Mouse (Mus musculus) intestine, postnatal 0 days (tissue): ENCODE results near the gene Mcm2. TPM values are rescaled to one million over a fixed set of nuclear protein-coding genes. Genes with fewer than 3 reads are reported as not detected.

Experiments
- ATAC-seq: fragments of 200-750 bp; cut with Nextera tagmentation; 2 replicates; pipeline ENCODE4 v1.8.0; 2017; ENCODE audit warnings: mild to moderate bottlenecking, moderate TSS enrichment, moderate library complexity
- H3K27ac ChIP-seq: fragments of 300-500 bp; sonication (generic); 2 replicates; pipeline ENCODE4 v1.5.1; 2014; ENCODE audit warnings: mild to moderate bottlenecking, low read depth, low read length, moderate library complexity
- H3K27me3 ChIP-seq: fragments of 300-500 bp; sonication (generic); replicated peaks from 2 replicates; pipeline ENCODE4 v1.6.1; 2014; ENCODE audit warnings: low read length, mixed read lengths; ENCODE audit not compliant: control insufficient read depth, insufficient read depth
- H3K36me3 ChIP-seq: fragments of 300-500 bp; sonication (generic); 2 replicates; pipeline ENCODE4 v1.6.1; 2014; ENCODE audit warnings: mild to moderate bottlenecking, moderate library complexity; ENCODE audit not compliant: control insufficient read depth, insufficient read depth
- H3K4me1 ChIP-seq: fragments of 300-500 bp; sonication (generic); replicated peaks from 2 replicates; pipeline ENCODE4 v1.6.1; 2014; ENCODE audit warnings: antibody characterized with exemption, low read length, mixed read lengths; ENCODE audit not compliant: control insufficient read depth, insufficient read depth
- H3K4me2 ChIP-seq: fragments of 300-500 bp; sonication (generic); replicated peaks from 2 replicates; pipeline ENCODE4 v1.6.1; 2014; ENCODE audit warnings: low read depth, mild to moderate bottlenecking, moderate library complexity
- H3K4me3 ChIP-seq: fragments of 300-500 bp; sonication (generic); 2 replicates; pipeline ENCODE4 v1.5.1; 2014; ENCODE audit warnings: low read depth, low read length
- H3K9ac ChIP-seq: fragments of 300-500 bp; sonication (generic); 2 replicates; pipeline ENCODE4 v1.6.1; 2014; ENCODE audit warnings: mild to moderate bottlenecking, low read depth, low read length
- H3K9me3 ChIP-seq: fragments of 300-500 bp; sonication (generic); 2 replicates; pipeline ENCODE4 v1.6.1; 2016; ENCODE audit warnings: mixed run types; ENCODE audit not compliant: control insufficient read depth
- CTCF ChIP-seq: sonication (generic); IDR thresholded peaks from 2 replicates; pipeline ENCODE4 v1.5.1; 2016; ENCODE audit warnings: low read depth, mild to moderate bottlenecking, control low read depth, antibody characterized with exemption, moderate library complexity
- WGBS: fragments of 180-500 bp; shearing (Covaris S2); extraction: QIAGEN DNeasy Blood & Tissue Kit; methylation state at CpG from one replicate; pipeline ENCODE4 v1.1.7; 2014; 5-methylcytosine and 5-hydroxymethylcytosine counted together
- polyA plus RNA-seq: library from polyadenylated mRNA; unstranded; fragments of >200 nt; fragmentation: Nextera tagmentation; extraction: Ambion mirVana; gene quantifications from 2 replicates; pipeline ENCODE4 v1.2.1, GENCODE M21; 2015

Gene Mcm2
- polyA plus RNA-seq, 1 experiment from 2014 or later = 33.1 TPM

- peak; percentile 23; the same call in 1 of the 2 replicates for ATAC-seq
- peaks cover 28% of the 10 kb centered on the region for H3K36me3 ChIP-seq
- H3K27ac ChIP-seq = peak overlapping the region; percentile 87
- H3K9me3 ChIP-seq = no peaks in the 10 kb centered on the region
- H3K9ac ChIP-seq = peak overlapping the region; percentile 76
- H3K4me1 ChIP-seq = peaks cover 6% of the 10 kb centered on the region; the same call in 1 of the 2 replicates
- H3K4me2 ChIP-seq = peak overlapping the region; percentile 78
- peak overlapping the region; percentile 93 for H3K4me3 ChIP-seq
- no peaks in the 10 kb centered on the region for H3K27me3 ChIP-seq
- WGBS = under 1% methylated on average over 22 of the region's 22 CpGs
- no peak for TF ChIP-seq CTCF
Observed at GRCm38 (mm10) chr6:88841514-88841780, 57.1 kb downstream of the Mcm2 start.

- Histone ChIP-seq H3K27me3 (no peaks in the 10 kb centered on the region), H3K4me2 (peak overlapping the region; percentile 78), H3K4me3 (peak overlapping the region; percentile 93), H3K27ac (peak overlapping the region; percentile 87), H3K9me3 (no peaks in the 10 kb centered on the region), H3K36me3 (peaks cover 33% of the 10 kb centered on the region), H3K9ac (peak overlapping the region; percentile 76), H3K4me1 (peaks cover 6% of the 10 kb centered on the region; the same call in 1 of the 2 replicates)
- WGBS = 48% methylated on average over 9 of the region's 9 CpGs
- no peak for TF ChIP-seq CTCF
- ATAC-seq = no peak
Observed at GRCm38 (mm10) chr6:88840791-88841513, 57.6 kb downstream of the Mcm2 start.

GRCm38 (mm10) chr6:88840211-88840610 lies 58.4 kb downstream of the Mcm2 start:
- H3K4me1 ChIP-seq = peaks cover 6% of the 10 kb centered on the region; the same call in 1 of the 2 replicates
- TF ChIP-seq CTCF = no peak
- H3K27ac ChIP-seq = no peak overlapping the region
- no peaks in the 10 kb centered on the region for H3K9me3 ChIP-seq
- H3K4me2 ChIP-seq = 0 out of 2 replicates have a peak overlapping the region, but pooled peaks have one; percentile 78
- no peaks in the 10 kb centered on the region for H3K27me3 ChIP-seq
- H3K36me3 ChIP-seq = peaks cover 40% of the 10 kb centered on the region
- ATAC-seq = no peak
- no peak overlapping the region for H3K9ac ChIP-seq
- no peak overlapping the region for H3K4me3 ChIP-seq
- WGBS = 72% methylated on average over 3 of the region's 3 CpGs

- TF ChIP-seq CTCF = no peak
- Histone ChIP-seq H3K27me3 (no peaks in the 10 kb centered on the region), H3K36me3 (peaks cover 45% of the 10 kb centered on the region), H3K4me3 (no peak overlapping the region), H3K9ac (no peak overlapping the region), H3K9me3 (no peaks in the 10 kb centered on the region), H3K27ac (no peak overlapping the region), H3K4me2 (no peak overlapping the region), H3K4me1 (peaks cover 6% of the 10 kb centered on the region; the same call in 1 of the 2 replicates)
- 88% methylated on average over 26 of the region's 26 CpGs for WGBS
- ATAC-seq = no peak
Observed at GRCm38 (mm10) chr6:88839135-88839970, 59.2 kb downstream of the Mcm2 start.

- H3K4me2 ChIP-seq = no peak overlapping the region
- no peak overlapping the region for H3K4me3 ChIP-seq
- H3K36me3 ChIP-seq = peaks cover 45% of the 10 kb centered on the region
- H3K27me3 ChIP-seq = no peaks in the 10 kb centered on the region
- no peaks in the 10 kb centered on the region for H3K9me3 ChIP-seq
- no peak overlapping the region for H3K27ac ChIP-seq
- no peak overlapping the region for H3K9ac ChIP-seq
- no peak for TF ChIP-seq CTCF
- ATAC-seq = no peak
- 92% methylated on average over 10 of the region's 10 CpGs for WGBS
- H3K4me1 ChIP-seq = peaks cover 6% of the 10 kb centered on the region; the same call in 1 of the 2 replicates
Observed at GRCm38 (mm10) chr6:88838613-88839012, 60.0 kb downstream of the Mcm2 start.

- Histone ChIP-seq H3K36me3 (peaks cover 45% of the 10 kb centered on the region), H3K27ac (no peak overlapping the region), H3K27me3 (no peaks in the 10 kb centered on the region), H3K4me1 (peaks cover 6% of the 10 kb centered on the region; the same call in 1 of the 2 replicates), H3K4me2 (no peak overlapping the region), H3K4me3 (no peak overlapping the region), H3K9me3 (no peaks in the 10 kb centered on the region), H3K9ac (no peak overlapping the region)
- no peak for TF ChIP-seq CTCF
- ATAC-seq = no peak
- WGBS = 96% methylated on average over 12 of the region's 12 CpGs
Observed at GRCm38 (mm10) chr6:88837999-88838398, 60.6 kb downstream of the Mcm2 start.
